Mouse (Mus musculus): ENCODE results near the gene Mphosph10. TPM values are rescaled to one million over a fixed set of nuclear protein-coding genes. Genes with fewer than 3 reads are reported as not detected.

Gene Mphosph10
- polyA plus RNA-seq, 1 experiment from 2014 or later: 55.1 TPM

GRCm38 (mm10) chr7:64391479-64391878 lies 589 bp downstream of the Mphosph10 start:
- H3K9ac ChIP-seq (ENCODE audit: low read length): peak overlapping the region; percentile 81
- 5% methylated on average over 8 of the region's 8 CpGs for WGBS
- no peaks in the 10 kb centered on the region; the same call in 1 of the 2 replicates for H3K36me3 ChIP-seq (ENCODE audit: control insufficient read depth, insufficient read depth, low read length)
- H3K4me3 ChIP-seq (ENCODE audit: low read depth, low read length): peak overlapping the region; percentile 76
- DNase-seq (ENCODE audit: low spot score) (no peak), ATAC-seq (replicated peaks; ENCODE audit: low FRiP score) (no peak)
- peak overlapping the region; percentile 63 for H3K4me2 ChIP-seq (ENCODE audit: low read depth, low read length, severe bottlenecking)
- no peak overlapping the region for H3K27ac ChIP-seq (ENCODE audit: low read depth, low read length)
- H3K27me3 ChIP-seq (ENCODE audit: control insufficient read depth, insufficient read depth, low read length): no peaks in the 10 kb centered on the region
- H3K4me1 ChIP-seq (replicated peaks; ENCODE audit: control insufficient read depth, insufficient read depth, low read length): no peaks in the 10 kb centered on the region; the same call in 1 of the 2 replicates
- no peaks in the 10 kb centered on the region for H3K9me3 ChIP-seq (ENCODE audit: control insufficient read depth, low read length)

GRCm38 (mm10) chr7:64373830-64374562 lies 18.1 kb downstream of the Mphosph10 start, which contains the start of gene Fan1:
Fan1 (minus strand) TSS chr7:64374095.
- Histone ChIP-seq H3K27me3 (ENCODE audit: control insufficient read depth, insufficient read depth, low read length) (no peaks in the 10 kb centered on the region), H3K9ac (ENCODE audit: low read length) (peak within 1 kb of the TSS; percentile 80), H3K4me2 (ENCODE audit: low read depth, low read length, severe bottlenecking) (peak within 1 kb of the TSS; percentile 65), H3K27ac (ENCODE audit: low read depth, low read length) (peak within 1 kb of the TSS; percentile 95), H3K4me1 (replicated peaks; ENCODE audit: control insufficient read depth, insufficient read depth, low read length) (no peaks in the 10 kb centered on the region), H3K4me3 (ENCODE audit: low read depth, low read length) (peak within 1 kb of the TSS; percentile 62), H3K9me3 (ENCODE audit: control insufficient read depth, low read length) (no peaks in the 10 kb centered on the region), H3K36me3 (ENCODE audit: control insufficient read depth, insufficient read depth, low read length) (peaks cover 8% of the 10 kb centered on the region; the same call in 1 of the 2 replicates)
- peak; percentile 94 for ATAC-seq (replicated peaks; ENCODE audit: low FRiP score)
- WGBS: 5% methylated on average over 27 of the region's 27 CpGs
- DNase-seq (ENCODE audit: low spot score): peak; percentile 93

DNA sequence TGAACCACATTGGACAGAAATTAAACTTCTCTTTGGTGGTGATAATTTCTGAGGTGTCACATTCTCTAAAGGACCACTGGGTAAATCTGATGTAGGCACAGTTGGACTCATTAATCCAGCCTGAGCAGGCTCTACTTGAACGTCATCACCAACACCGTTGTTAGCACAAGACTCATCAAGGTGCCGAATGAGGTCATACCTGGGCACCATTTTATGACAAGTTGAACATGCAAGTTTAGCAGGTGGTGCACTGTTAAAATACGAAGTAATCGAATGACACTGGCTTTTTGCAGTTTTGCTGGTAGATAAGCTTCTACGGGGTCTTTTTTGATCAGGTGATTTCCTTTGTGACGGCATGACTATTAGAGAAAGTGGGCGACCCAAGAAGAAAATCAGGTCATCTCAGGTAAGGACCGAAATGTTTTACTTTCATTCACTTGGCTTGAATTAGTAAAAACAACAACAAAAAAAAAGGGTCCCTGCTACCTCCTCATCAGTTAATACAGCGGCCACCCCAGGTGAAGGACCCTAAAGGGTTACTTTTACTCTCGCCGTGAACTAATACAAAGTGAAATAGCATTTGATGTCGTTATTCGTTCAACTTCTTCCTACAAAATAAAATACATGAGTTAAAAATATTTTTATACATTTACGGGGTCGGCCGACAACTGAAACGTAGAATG lies 18.8 kb downstream of the Mphosph10 start:
- peak overlapping the region; percentile 80 for H3K9ac ChIP-seq (ENCODE audit: low read length)
- DNase-seq (ENCODE audit: low spot score): no peak
- H3K4me3 ChIP-seq (ENCODE audit: low read depth, low read length): peak overlapping the region; percentile 62
- H3K9me3 ChIP-seq (ENCODE audit: control insufficient read depth, low read length): no peaks in the 10 kb centered on the region
- no peaks in the 10 kb centered on the region for H3K27me3 ChIP-seq (ENCODE audit: control insufficient read depth, insufficient read depth, low read length)
- 18% methylated on average over 18 of the region's 18 CpGs for WGBS
- H3K4me2 ChIP-seq (ENCODE audit: low read depth, low read length, severe bottlenecking): peak overlapping the region; percentile 65
- H3K27ac ChIP-seq (ENCODE audit: low read depth, low read length): peak overlapping the region; percentile 95
- peak; percentile 3; the same call in 1 of the 2 replicates for ATAC-seq (replicated peaks; ENCODE audit: low FRiP score)
- no peaks in the 10 kb centered on the region for H3K4me1 ChIP-seq (replicated peaks; ENCODE audit: control insufficient read depth, insufficient read depth, low read length)
- H3K36me3 ChIP-seq (ENCODE audit: control insufficient read depth, insufficient read depth, low read length): peaks cover 3% of the 10 kb centered on the region; the same call in 1 of the 2 replicates

DNA sequence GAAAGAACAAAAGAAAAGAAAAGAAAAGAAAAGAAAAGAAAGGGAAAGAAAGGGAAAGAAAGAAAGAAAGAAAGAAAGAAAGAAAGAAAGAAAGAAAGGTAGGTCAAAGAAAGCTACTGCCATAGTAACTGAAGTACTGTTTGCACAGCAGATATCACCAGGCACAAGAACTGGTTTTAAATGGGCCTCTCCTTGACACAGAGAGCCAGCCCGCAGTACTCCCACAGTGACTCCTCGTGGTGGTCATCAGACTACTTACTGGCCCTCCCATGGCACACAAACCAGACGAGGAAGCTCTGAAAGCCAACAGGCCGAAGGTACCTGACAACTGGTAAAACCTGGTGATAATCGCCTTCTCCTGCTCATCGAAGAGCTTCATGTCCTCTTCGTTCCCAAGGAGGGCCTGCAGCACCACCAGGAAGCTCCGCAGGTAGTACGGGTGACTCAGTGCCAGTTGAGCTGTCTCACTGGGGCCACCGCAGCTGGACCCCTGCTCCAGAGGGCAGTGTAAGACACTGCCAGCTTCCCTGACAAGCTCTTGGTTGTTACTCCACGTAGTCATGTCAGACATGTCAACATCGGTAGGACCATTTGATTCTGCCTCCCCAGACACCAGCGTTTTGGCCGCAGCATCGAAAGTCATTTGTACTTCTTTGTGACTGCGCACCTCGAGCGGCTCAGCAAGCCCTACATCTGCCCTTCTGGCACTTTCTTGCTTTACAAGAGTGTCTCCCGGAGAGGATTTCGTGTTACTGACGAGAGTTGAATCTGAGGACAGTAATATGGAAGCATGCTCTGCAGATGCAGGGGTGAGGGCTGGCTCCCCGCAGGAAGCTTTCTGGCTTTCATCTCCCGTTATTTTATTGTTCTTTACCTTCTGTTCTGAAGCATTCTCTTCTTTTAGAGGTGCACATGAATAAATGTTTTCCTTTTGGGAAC lies 19.9 kb downstream of the Mphosph10 start:
- Histone ChIP-seq H3K4me2 (ENCODE audit: low read depth, low read length, severe bottlenecking) (no peak overlapping the region), H3K27me3 (ENCODE audit: control insufficient read depth, insufficient read depth, low read length) (no peaks in the 10 kb centered on the region), H3K4me1 (replicated peaks; ENCODE audit: control insufficient read depth, insufficient read depth, low read length) (no peaks in the 10 kb centered on the region), H3K4me3 (ENCODE audit: low read depth, low read length) (no peak overlapping the region), H3K36me3 (ENCODE audit: control insufficient read depth, insufficient read depth, low read length) (peaks cover 3% of the 10 kb centered on the region; the same call in 1 of the 2 replicates), H3K9ac (ENCODE audit: low read length) (no peak overlapping the region), H3K27ac (ENCODE audit: low read depth, low read length) (no peak overlapping the region), H3K9me3 (ENCODE audit: control insufficient read depth, low read length) (no peaks in the 10 kb centered on the region)
- no peak for ATAC-seq (replicated peaks; ENCODE audit: low FRiP score)
- WGBS: 88% methylated on average over 23 of the region's 23 CpGs
- DNase-seq (ENCODE audit: low spot score): no peak

DNA sequence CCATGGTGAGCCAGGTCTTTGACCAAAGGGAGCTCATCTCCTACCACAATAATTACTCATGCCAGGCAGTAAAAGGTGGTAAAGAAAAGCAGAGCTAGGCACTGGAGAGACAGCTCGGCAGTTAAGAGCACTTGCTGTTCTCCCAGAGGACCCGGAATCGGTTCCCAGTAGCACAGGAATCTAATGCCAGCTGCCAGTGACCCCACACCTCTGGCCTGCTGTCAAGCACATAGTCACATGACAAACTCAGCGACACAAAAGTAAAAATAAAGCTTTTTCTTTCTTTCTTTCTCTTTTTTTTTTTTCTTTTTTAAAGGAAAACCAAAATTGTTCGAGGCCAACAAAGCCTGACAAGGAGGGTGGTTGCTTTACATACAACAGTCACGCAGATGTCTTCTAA lies 22.2 kb downstream of the Mphosph10 start:
- no peaks in the 10 kb centered on the region for H3K4me1 ChIP-seq (replicated peaks; ENCODE audit: control insufficient read depth, insufficient read depth, low read length)
- no peaks in the 10 kb centered on the region; the same call in 1 of the 2 replicates for H3K36me3 ChIP-seq (ENCODE audit: control insufficient read depth, insufficient read depth, low read length)
- 88% methylated on average over 6 of the region's 6 CpGs for WGBS
- DNase-seq (ENCODE audit: low spot score): no peak
- H3K9me3 ChIP-seq (ENCODE audit: control insufficient read depth, low read length): no peaks in the 10 kb centered on the region
- H3K4me2 ChIP-seq (ENCODE audit: low read depth, low read length, severe bottlenecking): no peak overlapping the region
- H3K9ac ChIP-seq (ENCODE audit: low read length): no peak overlapping the region
- H3K27ac ChIP-seq (ENCODE audit: low read depth, low read length): no peak overlapping the region
- no peak overlapping the region for H3K4me3 ChIP-seq (ENCODE audit: low read depth, low read length)
- no peaks in the 10 kb centered on the region for H3K27me3 ChIP-seq (ENCODE audit: control insufficient read depth, insufficient read depth, low read length)
- ATAC-seq (replicated peaks; ENCODE audit: low FRiP score): no peak

DNA sequence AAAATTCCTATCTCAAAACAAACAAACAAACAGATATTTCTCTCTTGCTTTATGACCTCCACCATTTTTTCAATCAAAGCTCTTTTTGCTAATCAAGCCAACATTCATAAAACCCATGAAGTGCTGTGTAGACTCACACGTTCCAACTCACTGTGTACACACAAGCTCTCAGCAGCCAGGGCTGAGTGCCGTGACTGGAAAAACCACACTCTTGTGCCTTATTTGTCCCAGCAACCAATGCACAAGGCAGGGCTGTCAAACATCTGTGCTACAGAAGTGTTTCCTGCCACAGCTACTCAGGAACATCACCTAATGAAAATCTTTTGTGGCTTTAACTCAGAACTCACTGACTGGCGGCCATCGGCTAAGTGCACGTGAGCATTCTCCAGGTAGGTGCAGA lies 26.2 kb downstream of the Mphosph10 start:
- Histone ChIP-seq H3K9ac (ENCODE audit: low read length) (no peak overlapping the region), H3K27me3 (ENCODE audit: control insufficient read depth, insufficient read depth, low read length) (no peaks in the 10 kb centered on the region), H3K4me2 (ENCODE audit: low read depth, low read length, severe bottlenecking) (no peak overlapping the region), H3K27ac (ENCODE audit: low read depth, low read length) (no peak overlapping the region), H3K9me3 (ENCODE audit: control insufficient read depth, low read length) (no peaks in the 10 kb centered on the region), H3K4me1 (replicated peaks; ENCODE audit: control insufficient read depth, insufficient read depth, low read length) (no peaks in the 10 kb centered on the region), H3K36me3 (ENCODE audit: control insufficient read depth, insufficient read depth, low read length) (peaks cover 4% of the 10 kb centered on the region; the same call in 1 of the 2 replicates), H3K4me3 (ENCODE audit: low read depth, low read length) (no peak overlapping the region)
- ATAC-seq (replicated peaks; ENCODE audit: low FRiP score) (no peak), DNase-seq (ENCODE audit: low spot score) (no peak)
- 94% methylated on average over 5 of the region's 5 CpGs for WGBS

DNA sequence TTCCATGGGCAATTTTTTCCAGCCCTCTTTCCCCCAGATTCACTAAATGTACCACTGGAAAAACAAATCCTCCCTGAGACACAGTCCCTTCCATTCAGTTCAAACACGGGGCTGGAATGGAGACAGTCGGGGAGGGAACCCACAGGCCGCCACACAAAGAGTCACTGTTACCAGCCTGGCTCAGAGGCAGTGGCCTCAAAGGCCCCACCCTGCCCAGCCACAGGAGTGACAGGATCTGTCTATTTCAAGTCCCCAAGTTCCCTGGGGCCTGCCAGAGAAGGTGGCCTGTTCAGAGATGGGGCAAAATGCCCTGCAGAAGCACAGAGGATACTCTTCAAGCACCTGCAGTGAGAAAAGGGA lies 31.5 kb downstream of the Mphosph10 start:
- no peak for ATAC-seq (replicated peaks; ENCODE audit: low FRiP score)
- Histone ChIP-seq H3K36me3 (ENCODE audit: control insufficient read depth, insufficient read depth, low read length) (peaks cover 4% of the 10 kb centered on the region; the same call in 1 of the 2 replicates), H3K27ac (ENCODE audit: low read depth, low read length) (no peak overlapping the region)

GRCm38 (mm10) chr7:64359943-64360585 lies 32.0 kb downstream of the Mphosph10 start:
- no peaks in the 10 kb centered on the region for H3K4me1 ChIP-seq (replicated peaks; ENCODE audit: control insufficient read depth, insufficient read depth, low read length)
- DNase-seq (ENCODE audit: low spot score): no peak
- WGBS: 88% methylated on average over 20 of the region's 20 CpGs
- no peak overlapping the region for H3K9ac ChIP-seq (ENCODE audit: low read length)
- H3K4me3 ChIP-seq (ENCODE audit: low read depth, low read length): no peak overlapping the region
- no peak for ATAC-seq (replicated peaks; ENCODE audit: low FRiP score)
- no peaks in the 10 kb centered on the region for H3K27me3 ChIP-seq (ENCODE audit: control insufficient read depth, insufficient read depth, low read length)
- H3K4me2 ChIP-seq (ENCODE audit: low read depth, low read length, severe bottlenecking): no peak overlapping the region
- no peaks in the 10 kb centered on the region for H3K9me3 ChIP-seq (ENCODE audit: control insufficient read depth, low read length)
- H3K36me3 ChIP-seq (ENCODE audit: control insufficient read depth, insufficient read depth, low read length): peaks cover 4% of the 10 kb centered on the region; the same call in 1 of the 2 replicates
- H3K27ac ChIP-seq (ENCODE audit: low read depth, low read length): no peak overlapping the region

More for the DNA sequence above, 31.5 kb downstream of the Mphosph10 start:
- Histone ChIP-seq H3K4me2 (ENCODE audit: low read depth, low read length, severe bottlenecking) (no peak overlapping the region), H3K4me3 (ENCODE audit: low read depth, low read length) (no peak overlapping the region), H3K27me3 (ENCODE audit: control insufficient read depth, insufficient read depth, low read length) (no peaks in the 10 kb centered on the region), H3K9me3 (ENCODE audit: control insufficient read depth, low read length) (no peaks in the 10 kb centered on the region), H3K9ac (ENCODE audit: low read length) (no peak overlapping the region), H3K4me1 (replicated peaks; ENCODE audit: control insufficient read depth, insufficient read depth, low read length) (no peaks in the 10 kb centered on the region)
- no peak for DNase-seq (ENCODE audit: low spot score)
- 76% methylated on average over 3 of the region's 3 CpGs for WGBS
